Mouse (Mus musculus): ENCODE data around the gene Grin3b. TPM values are rescaled to one million over a fixed set of nuclear protein-coding genes. Genes with fewer than 3 reads are reported as not detected.

Gene Grin3b
- polyA plus RNA-seq, 1 experiment from 2014 or later, result 0.28 TPM

- H3K27ac ChIP-seq, result peak overlapping the region; percentile 95
- H3K36me3 ChIP-seq, result peaks cover 55% of the 10 kb centered on the region
- no peak for DNase-seq (ENCODE audit: low spot score)
- H3K27me3 ChIP-seq (ENCODE audit: low read depth, poor library complexity, severe bottlenecking), result no peaks in the 10 kb centered on the region
- peak overlapping the region; percentile 76 for H3K4me3 ChIP-seq
- peaks cover 84% of the 10 kb centered on the region for H3K4me1 ChIP-seq
- no peaks in the 10 kb centered on the region for H3K9me3 ChIP-seq (replicated peaks)
- WGBS, result 91% methylated on average over 18 of the region's 18 CpGs
These were observed 40.3 kb upstream of the Grin3b start for GRCm38 (mm10) chr10:79929967-79930825.

GRCm38 (mm10) chr10:79930826-79931186 lies 39.7 kb upstream of the Grin3b start:
- peak overlapping the region; percentile 95 for H3K27ac ChIP-seq
- 88% methylated on average over 16 of the region's 16 CpGs for WGBS
- peaks cover 86% of the 10 kb centered on the region for H3K4me1 ChIP-seq
- H3K9me3 ChIP-seq (replicated peaks), result no peaks in the 10 kb centered on the region
- no peaks in the 10 kb centered on the region for H3K27me3 ChIP-seq (ENCODE audit: low read depth, poor library complexity, severe bottlenecking)
- peak overlapping the region; percentile 76 for H3K4me3 ChIP-seq
- peaks cover 61% of the 10 kb centered on the region for H3K36me3 ChIP-seq
- DNase-seq (ENCODE audit: low spot score), result no peak

- DNase-seq (ENCODE audit: low spot score), result no peak
- Histone ChIP-seq H3K4me3 (peak overlapping the region; percentile 34; the same call in 1 of the 2 replicates), H3K27ac (peak overlapping the region; percentile 95), H3K4me1 (peaks cover 87% of the 10 kb centered on the region), H3K27me3 (ENCODE audit: low read depth, poor library complexity, severe bottlenecking) (no peaks in the 10 kb centered on the region), H3K9me3 (replicated peaks) (no peaks in the 10 kb centered on the region), H3K36me3 (peaks cover 71% of the 10 kb centered on the region)
- 82% methylated on average over 9 of the region's 9 CpGs for WGBS
These were observed 38.7 kb upstream of the Grin3b start for GRCm38 (mm10) chr10:79931797-79932196.

GRCm38 (mm10) chr10:79932736-79933135 lies 37.8 kb upstream of the Grin3b start:
- H3K4me1 ChIP-seq, result peaks cover 96% of the 10 kb centered on the region
- DNase-seq (ENCODE audit: low spot score), result peak; percentile 88
- H3K27me3 ChIP-seq (ENCODE audit: low read depth, poor library complexity, severe bottlenecking), result no peaks in the 10 kb centered on the region
- peaks cover 81% of the 10 kb centered on the region for H3K36me3 ChIP-seq
- WGBS, result 5% methylated on average over 8 of the region's 8 CpGs
- H3K27ac ChIP-seq, result peak overlapping the region; percentile 95
- H3K9me3 ChIP-seq (replicated peaks), result no peaks in the 10 kb centered on the region
- H3K4me3 ChIP-seq, result peak overlapping the region; percentile 34

GRCm38 (mm10) chr10:79933145-79933679 lies 37.3 kb upstream of the Grin3b start:
- Histone ChIP-seq H3K4me1 (peaks cover 100% of the 10 kb centered on the region), H3K4me3 (peak overlapping the region; percentile 34)
- DNase-seq (ENCODE audit: low spot score), result no peak

GRCm38 (mm10) chr10:79933861-79934260 lies 36.7 kb upstream of the Grin3b start:
- 76% methylated on average over 6 of the region's 6 CpGs for WGBS
- DNase-seq (ENCODE audit: low spot score), result no peak
- Histone ChIP-seq H3K27me3 (ENCODE audit: low read depth, poor library complexity, severe bottlenecking) (no peaks in the 10 kb centered on the region), H3K9me3 (replicated peaks) (no peaks in the 10 kb centered on the region), H3K4me3 (peak overlapping the region; percentile 14; the same call in 1 of the 2 replicates), H3K27ac (peak overlapping the region; percentile 95), H3K4me1 (peaks cover 99% of the 10 kb centered on the region), H3K36me3 (peaks cover 92% of the 10 kb centered on the region)

More at GRCm38 (mm10) chr10:79933145-79933679, 37.3 kb upstream of the Grin3b start:
- WGBS, result 54% methylated on average over 9 of the region's 9 CpGs
- Histone ChIP-seq H3K36me3 (peaks cover 86% of the 10 kb centered on the region), H3K27me3 (ENCODE audit: low read depth, poor library complexity, severe bottlenecking) (no peaks in the 10 kb centered on the region), H3K27ac (peak overlapping the region; percentile 95), H3K9me3 (replicated peaks) (no peaks in the 10 kb centered on the region)

GRCm38 (mm10) chr10:79934272-79934721 lies 36.2 kb upstream of the Grin3b start:
- DNase-seq (ENCODE audit: low spot score), result no peak
- peak overlapping the region; percentile 14; the same call in 1 of the 2 replicates for H3K4me3 ChIP-seq
- peaks cover 99% of the 10 kb centered on the region for H3K4me1 ChIP-seq
- H3K27me3 ChIP-seq (ENCODE audit: low read depth, poor library complexity, severe bottlenecking), result no peaks in the 10 kb centered on the region
- 82% methylated on average over 13 of the region's 13 CpGs for WGBS
- H3K36me3 ChIP-seq, result peaks cover 96% of the 10 kb centered on the region
- H3K9me3 ChIP-seq (replicated peaks), result no peaks in the 10 kb centered on the region
- peak overlapping the region; percentile 95 for H3K27ac ChIP-seq

GRCm38 (mm10) chr10:79934794-79935569 lies 35.5 kb upstream of the Grin3b start:
- H3K36me3 ChIP-seq, result peaks cover 100% of the 10 kb centered on the region
- no peak for DNase-seq (ENCODE audit: low spot score)
- H3K27me3 ChIP-seq (ENCODE audit: low read depth, poor library complexity, severe bottlenecking), result no peaks in the 10 kb centered on the region
- no peak overlapping the region; the same call in 1 of the 2 replicates for H3K4me3 ChIP-seq
- peak overlapping the region; percentile 95; the same call in 1 of the 2 replicates for H3K27ac ChIP-seq
- H3K4me1 ChIP-seq, result peaks cover 98% of the 10 kb centered on the region
- WGBS, result 90% methylated on average over 16 of the region's 16 CpGs
- no peaks in the 10 kb centered on the region for H3K9me3 ChIP-seq (replicated peaks)

GRCm38 (mm10) chr10:79936284-79936910 lies 34.1 kb upstream of the Grin3b start:
- H3K27ac ChIP-seq, result 0 out of 2 replicates have a peak overlapping the region, but pooled peaks have one; percentile 25
- peaks cover 97% of the 10 kb centered on the region for H3K4me1 ChIP-seq
- peaks cover 100% of the 10 kb centered on the region for H3K36me3 ChIP-seq
- H3K4me3 ChIP-seq, result no peak overlapping the region
- H3K27me3 ChIP-seq (ENCODE audit: low read depth, poor library complexity, severe bottlenecking), result no peaks in the 10 kb centered on the region
- 73% methylated on average over 10 of the region's 10 CpGs for WGBS
- DNase-seq (ENCODE audit: low spot score), result no peak
- no peaks in the 10 kb centered on the region for H3K9me3 ChIP-seq (replicated peaks)

- WGBS, result 86% methylated on average over 27 of the region's 27 CpGs
- no peak overlapping the region for H3K4me3 ChIP-seq
- peaks cover 100% of the 10 kb centered on the region for H3K36me3 ChIP-seq
- peaks cover 91% of the 10 kb centered on the region for H3K4me1 ChIP-seq
- H3K27ac ChIP-seq, result peak overlapping the region; percentile 25; the same call in 1 of the 2 replicates
- DNase-seq (ENCODE audit: low spot score), result no peak
- no peaks in the 10 kb centered on the region for H3K9me3 ChIP-seq (replicated peaks)
- no peaks in the 10 kb centered on the region for H3K27me3 ChIP-seq (ENCODE audit: low read depth, poor library complexity, severe bottlenecking)
These were observed 33.5 kb upstream of the Grin3b start for GRCm38 (mm10) chr10:79936911-79937441.

GRCm38 (mm10) chr10:79937775-79938526 lies 32.6 kb upstream of the Grin3b start:
- H3K36me3 ChIP-seq, result peaks cover 98% of the 10 kb centered on the region
- DNase-seq (ENCODE audit: low spot score), result no peak
- H3K4me1 ChIP-seq, result peaks cover 85% of the 10 kb centered on the region
- H3K27ac ChIP-seq, result peak overlapping the region; percentile 51; the same call in 1 of the 2 replicates
- H3K4me3 ChIP-seq, result no peak overlapping the region
- H3K27me3 ChIP-seq (ENCODE audit: low read depth, poor library complexity, severe bottlenecking), result no peaks in the 10 kb centered on the region
- no peaks in the 10 kb centered on the region for H3K9me3 ChIP-seq (replicated peaks)
- 63% methylated on average over 11 of the region's 11 CpGs for WGBS
